ENCODE assay signal across 9 mouse cellular contexts in the genomic region with DNA sequence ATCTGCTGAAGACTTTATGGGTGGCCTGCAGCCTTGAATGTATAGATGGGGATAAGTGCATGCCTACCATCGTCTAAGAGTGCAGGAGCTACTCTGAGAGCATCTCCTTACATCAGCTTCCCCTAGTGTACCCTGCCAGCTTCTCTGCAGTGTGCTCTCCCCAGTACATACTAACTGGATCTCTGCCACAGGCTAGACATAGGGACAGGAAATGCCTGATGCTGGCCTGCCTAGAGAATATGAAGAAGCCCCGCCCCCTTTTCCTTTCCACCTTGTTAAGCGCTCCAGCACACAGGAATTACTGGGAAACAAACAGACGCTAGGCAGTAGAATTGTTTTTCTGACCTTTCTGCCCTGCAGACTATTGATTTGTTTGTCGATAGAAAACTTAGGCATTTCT.
DNase-seq lines count a peak whose midpoint lies in the region; ATAC-seq and TF ChIP-seq lines count a peak whose summit lies in the region.
"Had no signal": no experiment of that assay in that cellular context is flagged by ENCODE, and none has a peak within 500 bp of the region (broad histone marks: within the 10 kb centered on the region; RNA-seq: fewer than 3 reads in every experiment).

No protein-coding gene starts in this region.

- ATAC-seq in lung, postnatal 0 days = peak; percentile 63
- ATAC-seq: inflammation-experienced regulatory T-cells, adult 6 months had no signal

- no peaks in the 10 kb centered on the region; the same call in 1 of the 2 replicates for H3K4me1 ChIP-seq in lung, postnatal 0 days (ENCODE audit: insufficient read depth, low read depth, low read length)

- TF ChIP-seq EP300 in lung, postnatal 0 days (IDR thresholded peaks at IDR 0.05) = no peak

- no peaks in the 10 kb centered on the region for H3K36me3 ChIP-seq in lung, postnatal 0 days (ENCODE audit: insufficient read depth, low read length)
- H3K36me3 ChIP-seq: stomach, embryonic 15.5 days had no signal

- WGBS in lung, postnatal 0 days = 38% methylated on average over 5 of the region's 5 CpGs

- H3K27ac ChIP-seq in lung, postnatal 0 days (ENCODE audit: low read length) = no peak overlapping the region
- H3K27ac ChIP-seq: stomach, embryonic 15.5 days had no signal

- no peak overlapping the region for H3K4me2 ChIP-seq in lung, postnatal 0 days (replicated peaks; ENCODE audit: low read depth, low read length)
- H3K4me2 ChIP-seq: stomach, embryonic 15.5 days had no signal

- TF ChIP-seq CTCF in lung, postnatal 0 days (IDR thresholded peaks at IDR 0.05) = no peak

- no peaks in the 10 kb centered on the region for H3K27me3 ChIP-seq in lung, postnatal 0 days (replicated peaks; ENCODE audit: insufficient read depth, low read length)
- H3K27me3 ChIP-seq: stomach, embryonic 15.5 days had no signal

- no peaks in the 10 kb centered on the region for H3K9me3 ChIP-seq in lung, postnatal 0 days (ENCODE audit: low read length)
- H3K9me3 ChIP-seq: stomach, embryonic 15.5 days had no signal

- H3K4me3 ChIP-seq in lung, postnatal 0 days (ENCODE audit: low read depth, low read length) = no peak overlapping the region
- H3K4me3 ChIP-seq: stomach, embryonic 15.5 days had no signal

- no peak overlapping the region for H3K9ac ChIP-seq in lung, postnatal 0 days (replicated peaks; ENCODE audit: low read depth)
- H3K9ac ChIP-seq: stomach, embryonic 15.5 days had no signal

- DNase-seq in Muller cell, postnatal 12 days (ENCODE audit: inconsistent ontology term) = peak; percentile 5
- DNase-seq in embryo, embryonic 10.5 days (ENCODE audit: low spot score) = peak; percentile 51
- DNase-seq in kidney, adult 11 months = peak; percentile 17
- DNase-seq in lung, postnatal 0 days (ENCODE audit: low spot score) = peak; percentile 38
- no peak for DNase-seq in right cerebral cortex, postnatal 36 days (ENCODE audit: low spot score in 2 of 2)
- no peak for DNase-seq in layer of hippocampus, adult 11-12 months (ENCODE audit: low spot score)
- no peak for DNase-seq in cerebellum, adult 11-12 months

Comparison
In these comparisons a context has a peak if more than half of its experiments do, and no peak if none do; other contexts are left out.
1. DNase-seq: peak in Muller cell, postnatal 12 days (single experiment), embryo, embryonic 10.5 days (single experiment), kidney, adult 11 months (single experiment) and lung, postnatal 0 days (single experiment); none in right cerebral cortex, postnatal 36 days (0 of 2), layer of hippocampus, adult 11-12 months (single experiment) and cerebellum, adult 11-12 months (single experiment).